Mouse (Mus musculus) neural tube, postnatal 0 days (tissue): ENCODE data around the gene Myo15. TPM values are rescaled to one million over a fixed set of nuclear protein-coding genes. Genes with fewer than 3 reads are reported as not detected.

Source experiments
- polyA plus RNA-seq: library from polyadenylated mRNA; unstranded; fragments of >200 nt; fragmentation: Nextera tagmentation; extraction: Ambion mirVana; gene quantifications from 2 replicates; pipeline ENCODE4 v1.2.1, GENCODE M21; 2015

Gene Myo15
- polyA plus RNA-seq = 0.53 and 0.54 TPM in 2 replicates

DNA sequence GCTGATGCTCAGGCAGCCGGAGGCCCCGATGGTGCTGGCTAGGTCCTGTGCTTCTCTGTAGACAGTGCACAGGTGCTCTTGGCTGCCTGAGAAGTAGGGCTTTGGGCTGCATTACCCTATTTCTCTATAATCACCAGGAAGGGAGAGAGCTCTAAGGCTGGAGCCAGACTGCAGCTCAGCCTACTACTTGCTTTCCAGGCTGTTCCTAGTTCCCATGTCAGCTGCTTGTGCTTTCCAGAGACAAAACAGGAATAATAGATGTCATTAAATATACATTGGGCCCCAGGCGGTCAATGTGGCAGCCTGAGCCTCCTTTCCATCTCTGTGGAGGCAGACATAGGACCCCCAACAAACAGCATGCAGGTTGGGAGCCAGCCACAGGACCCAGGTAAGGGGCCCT lies at the start of gene Myo15:
Myo15 (plus strand) TSS at position 301 of the 400 bp plus-strand sequence.

DNA sequence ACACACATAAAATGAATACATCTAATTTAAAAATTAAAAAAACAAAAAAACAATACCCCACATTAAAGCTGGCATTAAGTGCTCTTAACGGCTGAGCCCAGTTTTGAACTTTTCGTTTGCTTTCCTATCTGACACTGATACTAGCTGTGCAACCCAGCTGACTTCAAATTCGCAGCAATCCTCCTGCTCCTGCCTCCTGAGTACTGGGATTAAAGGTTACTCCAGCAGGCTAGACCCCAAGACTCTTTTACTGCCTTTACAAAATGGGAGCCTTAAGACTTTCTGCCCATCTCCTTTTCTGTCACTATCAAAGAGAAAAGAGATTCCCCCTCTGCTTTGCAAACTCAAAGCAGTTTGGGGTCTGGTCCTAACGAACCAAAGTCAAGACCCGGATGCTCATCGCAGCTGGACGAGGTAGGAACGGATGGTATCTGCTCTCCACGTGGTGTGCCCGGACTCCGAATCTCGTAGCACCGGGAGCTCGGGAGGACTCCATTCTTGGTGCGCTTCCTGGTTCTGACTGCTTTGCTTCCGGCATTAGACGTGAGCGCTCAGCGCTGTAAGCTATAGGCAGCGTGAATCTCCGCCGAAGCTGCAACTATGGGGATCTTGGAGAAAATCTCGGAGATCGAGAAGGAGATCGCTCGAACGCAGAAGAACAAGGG lies 14.9 kb upstream of the Myo15 start, which contains the start of gene Drg2:
Drg2 (plus strand) TSS at position 512 of the 665 bp plus-strand sequence.

DNA sequence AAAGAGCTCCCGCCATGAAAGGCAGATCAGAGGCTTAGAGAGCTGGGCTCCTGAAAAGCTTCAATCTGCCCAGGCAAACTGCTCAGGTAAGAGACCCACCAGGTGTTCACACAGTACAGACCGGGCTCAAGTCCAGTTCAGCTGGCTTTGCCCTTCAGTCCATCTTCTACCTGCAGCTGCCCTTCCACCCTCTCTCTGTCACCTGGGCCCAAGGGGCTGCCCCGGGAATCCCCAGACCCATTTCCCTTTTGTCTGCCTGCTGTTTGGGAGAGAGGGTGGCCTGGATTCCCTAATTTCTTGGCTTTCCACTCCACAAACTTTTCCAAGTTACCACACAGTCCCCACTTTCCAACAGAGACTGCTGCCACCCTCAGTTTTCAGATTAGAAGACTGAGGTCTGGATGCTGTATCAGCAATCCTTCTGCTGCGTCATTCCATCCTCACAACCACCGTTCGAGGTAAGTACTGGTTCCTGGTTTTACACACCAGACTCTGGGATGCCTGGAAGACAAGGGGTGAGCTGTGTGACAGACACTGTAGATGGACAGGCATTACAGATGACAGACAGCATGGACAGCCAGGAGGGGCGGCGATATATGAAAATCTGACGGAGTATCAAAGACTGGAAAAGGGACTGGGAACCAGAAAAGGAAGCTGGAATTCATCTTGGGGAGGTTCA lies 67.2 kb downstream of the Myo15 start, which contains the start of gene Alkbh5:
Alkbh5 (plus strand) TSS at position 202 of the 679 bp plus-strand sequence.

Other genes with a start within 250 kb of the Myo15 start
- gene Srebf1, start 246.8 kb upstream of the Myo15 start, polyA plus RNA-seq = 57.3 and 64.9 TPM in 2 replicates
- gene Tom1l2, start 116.4 kb upstream of the Myo15 start, polyA plus RNA-seq = 44.2 and 58.1 TPM in 2 replicates
- 6.5 and 6.6 TPM in 2 replicates for gene Drc3, start 116.0 kb upstream of the Myo15 start, polyA plus RNA-seq
- gene Gid4, start 52.2 kb upstream of the Myo15 start, polyA plus RNA-seq = 22.5 and 23.7 TPM in 2 replicates
- gene Atpaf2, start 50.9 kb upstream of the Myo15 start, polyA plus RNA-seq = 46.5 and 50.3 TPM in 2 replicates
- gene Drg2, start 14.7 kb upstream of the Myo15 start, polyA plus RNA-seq = 83.4 and 86.0 TPM in 2 replicates
- gene Alkbh5, start 67.0 kb downstream of the Myo15 start, polyA plus RNA-seq = 19.0 and 20.2 TPM in 2 replicates
- 28.1 and 31.3 TPM in 2 replicates for gene Llgl1, start 230.4 kb downstream of the Myo15 start, polyA plus RNA-seq